Mouse (Mus musculus): ENCODE data around the gene Robo2. TPM values are rescaled to one million over a fixed set of nuclear protein-coding genes. Genes with fewer than 3 reads are reported as not detected.
A peak's percentile ranks its signal among the peaks of the same experiment; 100 is the strongest.

The Robo2 gene
- polyA plus RNA-seq, 1 experiment from 2014 or later, result 65.3 TPM

DNA sequence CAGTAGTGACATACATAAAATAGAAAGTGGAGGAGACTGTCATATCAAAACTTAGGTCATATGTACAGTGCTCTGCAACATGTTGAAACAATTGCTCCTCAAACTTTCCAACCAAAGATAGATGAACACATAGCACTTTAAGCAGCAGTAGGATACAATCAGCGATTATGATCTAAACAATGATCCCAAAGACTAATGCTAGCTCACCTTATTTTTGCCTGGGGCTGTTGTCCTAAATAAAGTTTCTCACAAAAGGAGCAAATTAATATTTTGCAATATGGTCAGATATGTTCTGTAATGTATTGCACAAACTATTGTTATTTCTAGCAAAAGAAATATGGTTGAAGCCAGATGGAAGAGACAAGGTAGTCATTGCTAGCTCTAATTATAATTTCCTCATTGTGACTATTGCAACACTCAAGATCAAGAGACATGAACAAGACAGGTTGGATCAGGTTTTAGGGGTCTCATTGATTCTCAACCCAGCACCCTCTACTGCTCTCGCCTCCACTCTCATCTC is 174.2 kb downstream of the Robo2 start:
- Histone ChIP-seq H3K4me2 (no peak overlapping the region), H3K27ac (no peak overlapping the region), H3K36me3 (replicated peaks) (no peaks in the 10 kb centered on the region), H3K9me3 (no peaks in the 10 kb centered on the region), H3K4me3 (replicated peaks) (no peak overlapping the region), H3K27me3 (no peaks in the 10 kb centered on the region), H3K4me1 (peaks cover 6% of the 10 kb centered on the region; the same call in 1 of the 2 replicates), H3K9ac (no peak overlapping the region)
- no peak for ATAC-seq (ENCODE audit: low FRiP score)
- WGBS, result 98% methylated on average over 2 of the region's 2 CpGs

- peak overlapping the region; percentile 50; the same call in 1 of the 2 replicates for H3K27ac ChIP-seq
- no peak overlapping the region for H3K4me3 ChIP-seq (replicated peaks)
- no peak overlapping the region for H3K4me2 ChIP-seq
- no peaks in the 10 kb centered on the region for H3K27me3 ChIP-seq
- H3K9me3 ChIP-seq, result no peaks in the 10 kb centered on the region
- no peaks in the 10 kb centered on the region for H3K36me3 ChIP-seq (replicated peaks)
- peaks cover 6% of the 10 kb centered on the region; the same call in 1 of the 2 replicates for H3K4me1 ChIP-seq
- WGBS, result 55% methylated on average over 6 of the region's 6 CpGs
- no peak overlapping the region for H3K9ac ChIP-seq
- peak; percentile 86 for ATAC-seq (ENCODE audit: low FRiP score)
These were observed 177.1 kb downstream of the Robo2 start for GRCm38 (mm10) chr16:74234393-74235059.

GRCm38 (mm10) chr16:74233596-74233995 is 178.0 kb downstream of the Robo2 start:
- H3K27me3 ChIP-seq, result no peaks in the 10 kb centered on the region

GRCm38 (mm10) chr16:74227285-74227684 is 184.3 kb downstream of the Robo2 start:
- Histone ChIP-seq H3K9ac (no peak overlapping the region), H3K4me3 (replicated peaks) (no peak overlapping the region), H3K36me3 (replicated peaks) (no peaks in the 10 kb centered on the region), H3K9me3 (no peaks in the 10 kb centered on the region), H3K4me1 (no peaks in the 10 kb centered on the region), H3K27ac (no peak overlapping the region), H3K27me3 (no peaks in the 10 kb centered on the region), H3K4me2 (no peak overlapping the region)
- ATAC-seq (ENCODE audit: low FRiP score), result no peak

More at GRCm38 (mm10) chr16:74233596-74233995, 178.0 kb downstream of the Robo2 start:
- no peaks in the 10 kb centered on the region for H3K36me3 ChIP-seq (replicated peaks)
- no peaks in the 10 kb centered on the region for H3K9me3 ChIP-seq
- no peak overlapping the region for H3K4me3 ChIP-seq (replicated peaks)
- no peak for ATAC-seq (ENCODE audit: low FRiP score)
- H3K27ac ChIP-seq, result no peak overlapping the region
- no peak overlapping the region for H3K4me2 ChIP-seq
- peaks cover 6% of the 10 kb centered on the region; the same call in 1 of the 2 replicates for H3K4me1 ChIP-seq
- no peak overlapping the region for H3K9ac ChIP-seq
- WGBS, result 79% methylated on average over 5 of the region's 5 CpGs

DNA sequence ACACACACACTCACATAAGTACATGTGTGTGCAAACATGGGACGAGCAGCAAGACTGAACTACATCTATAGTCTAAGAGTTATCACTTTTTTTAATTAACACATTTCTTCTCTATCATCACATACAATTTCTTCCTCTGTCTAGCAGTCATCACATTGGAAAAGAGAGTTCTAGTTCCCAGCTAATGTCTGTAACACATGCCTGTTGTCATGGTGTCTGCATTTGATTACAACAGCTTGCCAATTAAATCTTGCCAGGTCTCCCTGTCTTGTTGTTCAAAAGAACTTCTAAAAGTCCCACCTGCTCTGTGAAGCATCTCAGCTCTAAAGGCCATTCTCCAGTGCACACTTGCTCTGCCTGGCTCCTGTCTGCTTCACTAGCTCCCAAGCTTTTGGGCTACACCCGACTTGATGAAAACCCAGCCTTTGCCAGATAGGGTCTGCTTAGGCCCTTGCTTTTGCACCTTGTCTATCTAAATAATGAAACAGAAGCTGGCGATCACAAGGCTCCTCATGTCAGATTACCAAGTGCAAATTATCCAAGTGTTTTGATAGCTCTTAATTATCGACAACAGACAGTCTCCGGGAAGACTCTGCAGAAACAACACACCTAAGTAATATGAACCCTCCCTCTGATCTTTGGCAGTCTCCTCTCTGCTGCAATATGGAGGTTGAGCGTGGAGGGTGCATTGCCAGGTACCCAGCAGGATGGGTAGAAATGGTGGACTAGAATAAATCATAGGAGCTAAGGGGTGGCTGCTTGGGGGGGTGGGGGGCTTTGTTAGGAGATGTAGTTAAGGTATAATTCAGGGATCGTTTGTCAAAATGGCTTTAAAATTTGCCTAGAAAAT is 186.0 kb downstream of the Robo2 start:
- Histone ChIP-seq H3K4me3 (replicated peaks) (no peak overlapping the region), H3K9ac (no peak overlapping the region), H3K27ac (no peak overlapping the region), H3K4me1 (no peaks in the 10 kb centered on the region), H3K4me2 (no peak overlapping the region), H3K27me3 (no peaks in the 10 kb centered on the region), H3K9me3 (no peaks in the 10 kb centered on the region), H3K36me3 (replicated peaks) (no peaks in the 10 kb centered on the region)
- peak; percentile 55; the same call in 1 of the 2 replicates for ATAC-seq (ENCODE audit: low FRiP score)
- WGBS, result 69% methylated on average over 7 of the region's 7 CpGs

DNA sequence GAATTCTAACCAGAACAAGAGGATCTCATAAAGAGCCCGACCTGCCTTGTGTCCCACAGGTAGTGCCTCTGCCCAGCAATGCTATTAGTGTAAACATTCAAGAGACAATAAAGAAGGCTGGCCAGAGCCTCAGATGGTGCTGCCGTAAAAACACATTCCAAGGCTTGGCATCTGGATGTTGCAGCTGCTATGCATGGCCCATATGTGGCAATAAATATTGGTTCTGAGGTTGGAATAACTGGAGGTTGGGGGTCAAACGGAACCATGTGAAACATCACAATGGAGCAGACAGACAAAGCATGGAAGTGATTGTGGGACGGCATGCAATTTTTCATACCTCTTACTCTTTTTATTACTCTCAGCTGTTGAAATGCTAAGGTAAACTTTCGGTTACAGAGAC is 189.1 kb downstream of the Robo2 start:
- WGBS, result 85% methylated on average over 5 of the region's 5 CpGs
- Histone ChIP-seq H3K4me3 (replicated peaks) (no peak overlapping the region), H3K27me3 (no peaks in the 10 kb centered on the region), H3K9me3 (no peaks in the 10 kb centered on the region), H3K4me1 (no peaks in the 10 kb centered on the region), H3K36me3 (replicated peaks) (no peaks in the 10 kb centered on the region), H3K9ac (no peak overlapping the region), H3K4me2 (no peak overlapping the region), H3K27ac (no peak overlapping the region)
- ATAC-seq (ENCODE audit: low FRiP score), result no peak

GRCm38 (mm10) chr16:74216879-74217415 is 194.7 kb downstream of the Robo2 start:
- no peak overlapping the region for H3K4me2 ChIP-seq
- ATAC-seq (ENCODE audit: low FRiP score), result no peak
- H3K36me3 ChIP-seq (replicated peaks), result no peaks in the 10 kb centered on the region
- 67% methylated on average over 1 of the region's 1 CpGs for WGBS
- H3K4me1 ChIP-seq, result no peaks in the 10 kb centered on the region
- no peak overlapping the region for H3K4me3 ChIP-seq (replicated peaks)
- no peaks in the 10 kb centered on the region for H3K27me3 ChIP-seq
- H3K27ac ChIP-seq, result no peak overlapping the region
- no peaks in the 10 kb centered on the region for H3K9me3 ChIP-seq
- H3K9ac ChIP-seq, result no peak overlapping the region

DNA sequence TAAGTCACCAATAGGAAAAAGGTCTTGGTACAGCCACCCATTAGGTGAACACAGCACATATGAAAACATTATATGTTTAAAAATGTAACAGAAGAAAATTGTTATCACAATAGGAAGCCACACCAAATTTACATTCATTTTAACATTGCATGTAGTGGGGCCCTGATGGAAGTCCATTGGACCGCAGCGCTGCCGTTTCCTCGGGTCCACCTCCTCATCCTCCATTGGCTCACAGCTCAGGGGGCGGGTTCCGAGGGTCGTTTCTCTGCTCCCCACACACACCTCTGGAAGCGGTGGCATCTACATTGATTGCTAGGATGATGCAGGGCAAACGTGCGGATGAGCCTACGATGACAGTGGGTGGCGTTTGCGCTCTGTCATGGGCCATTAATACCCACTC is 195.8 kb downstream of the Robo2 start:
- H3K4me3 ChIP-seq (replicated peaks), result no peak overlapping the region
- no peaks in the 10 kb centered on the region for H3K4me1 ChIP-seq
- no peak overlapping the region for H3K27ac ChIP-seq
- H3K36me3 ChIP-seq (replicated peaks), result no peaks in the 10 kb centered on the region
- no peaks in the 10 kb centered on the region for H3K27me3 ChIP-seq
- H3K9ac ChIP-seq, result no peak overlapping the region
- no peak for ATAC-seq (ENCODE audit: low FRiP score)
- H3K9me3 ChIP-seq, result no peaks in the 10 kb centered on the region
- no peak overlapping the region for H3K4me2 ChIP-seq
- 93% methylated on average over 13 of the region's 13 CpGs for WGBS

DNA sequence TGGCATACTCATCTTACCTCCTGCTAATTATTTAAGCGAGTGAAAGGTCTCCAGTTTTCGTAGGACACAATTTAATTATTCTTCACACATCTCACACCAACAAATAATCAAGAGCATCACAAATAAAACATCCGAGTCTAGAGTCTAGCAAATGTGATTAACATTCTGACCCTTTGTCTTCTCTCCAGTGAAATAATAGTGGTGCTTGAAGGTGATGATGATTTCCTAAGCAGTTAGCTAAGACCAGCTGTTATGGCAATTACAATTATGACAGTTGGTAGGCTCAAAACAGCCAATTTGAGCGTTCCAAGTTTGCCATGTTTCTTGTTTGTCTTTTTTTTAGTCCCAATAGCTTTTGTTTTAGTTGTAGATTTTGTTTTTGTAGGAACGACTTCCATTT is 210.9 kb downstream of the Robo2 start:
- Histone ChIP-seq H3K4me3 (replicated peaks) (no peak overlapping the region), H3K9me3 (no peaks in the 10 kb centered on the region), H3K9ac (no peak overlapping the region), H3K36me3 (replicated peaks) (no peaks in the 10 kb centered on the region), H3K4me2 (no peak overlapping the region), H3K27me3 (no peaks in the 10 kb centered on the region), H3K4me1 (no peaks in the 10 kb centered on the region), H3K27ac (no peak overlapping the region)
- ATAC-seq (ENCODE audit: low FRiP score), result peak; percentile 66; the same call in 1 of the 2 replicates
- 41% methylated on average over 5 of the region's 5 CpGs for WGBS

GRCm38 (mm10) chr16:74200024-74200703 is 211.5 kb downstream of the Robo2 start:
- no peak overlapping the region for H3K4me2 ChIP-seq
- H3K36me3 ChIP-seq (replicated peaks), result no peaks in the 10 kb centered on the region
- no peaks in the 10 kb centered on the region for H3K27me3 ChIP-seq
- H3K4me3 ChIP-seq (replicated peaks), result no peak overlapping the region
- H3K27ac ChIP-seq, result no peak overlapping the region
- H3K9ac ChIP-seq, result no peak overlapping the region
- peak; percentile 58; the same call in 1 of the 2 replicates for ATAC-seq (ENCODE audit: low FRiP score)
- no peaks in the 10 kb centered on the region for H3K9me3 ChIP-seq
- whole genome bisulfite sequencing, result 31% methylated on average over 1 of the region's 1 CpGs
- H3K4me1 ChIP-seq, result no peaks in the 10 kb centered on the region

DNA sequence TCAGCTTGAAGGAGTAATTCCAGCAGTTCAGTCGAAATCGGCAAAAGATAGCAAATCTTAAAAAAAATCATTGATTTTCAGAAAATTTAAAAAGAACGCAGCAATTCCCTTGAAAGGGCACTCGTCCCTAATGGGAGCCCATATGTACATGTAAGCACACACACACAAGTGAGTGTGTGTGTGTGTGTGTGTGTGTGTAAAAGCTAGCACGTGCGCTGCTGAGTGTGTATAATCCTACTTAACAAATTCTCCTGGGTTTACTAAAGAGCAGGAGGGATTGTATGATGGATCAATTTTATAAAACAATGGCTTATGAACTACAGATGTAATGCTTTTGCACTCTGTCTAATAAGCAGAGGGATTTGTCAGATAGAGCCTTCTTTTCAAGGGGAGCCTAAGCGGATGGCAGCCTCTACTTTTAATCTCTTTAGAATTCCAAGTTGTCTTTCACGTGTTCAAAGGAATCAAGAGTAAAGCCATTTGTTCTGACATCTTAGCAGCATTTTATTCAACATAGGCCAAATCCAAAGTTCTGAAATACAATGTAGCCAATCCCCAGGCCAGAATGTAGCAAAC is 218.6 kb downstream of the Robo2 start:
- H3K9me3 ChIP-seq, result no peaks in the 10 kb centered on the region
- no peaks in the 10 kb centered on the region for H3K27me3 ChIP-seq
- WGBS, result 35% methylated on average over 8 of the region's 8 CpGs
- no peak for ATAC-seq (ENCODE audit: low FRiP score)
- no peak overlapping the region for H3K4me2 ChIP-seq
- H3K27ac ChIP-seq, result no peak overlapping the region
- no peak overlapping the region for H3K4me3 ChIP-seq (replicated peaks)
- no peak overlapping the region for H3K9ac ChIP-seq
- no peaks in the 10 kb centered on the region for H3K36me3 ChIP-seq (replicated peaks)
- H3K4me1 ChIP-seq, result peaks cover 6% of the 10 kb centered on the region
